Mouse (Mus musculus): Measurements from ENCODE around the gene Pcnx2.

- TF ChIP-seq POLR2A (IDR thresholded peaks at IDR 0.05; ENCODE audit: insufficient read depth, low read depth, low read length): no peak
- no peak for TF ChIP-seq CTCF (IDR thresholded peaks at IDR 0.05)
These were observed 90.2 kb downstream of the Pcnx2 start for GRCm38 (mm10) chr8:125807905-125808310.

Measured in heart, adult 2 months (tissue).